Mouse (Mus musculus): ENCODE results near the gene Dbil5. TPM values are rescaled to one million over a fixed set of nuclear protein-coding genes. Genes with fewer than 3 reads are reported as not detected.

Dbil5 gene
- polyA plus RNA-seq, 1 experiment from 2014 or later: 2.3 TPM

DNA sequence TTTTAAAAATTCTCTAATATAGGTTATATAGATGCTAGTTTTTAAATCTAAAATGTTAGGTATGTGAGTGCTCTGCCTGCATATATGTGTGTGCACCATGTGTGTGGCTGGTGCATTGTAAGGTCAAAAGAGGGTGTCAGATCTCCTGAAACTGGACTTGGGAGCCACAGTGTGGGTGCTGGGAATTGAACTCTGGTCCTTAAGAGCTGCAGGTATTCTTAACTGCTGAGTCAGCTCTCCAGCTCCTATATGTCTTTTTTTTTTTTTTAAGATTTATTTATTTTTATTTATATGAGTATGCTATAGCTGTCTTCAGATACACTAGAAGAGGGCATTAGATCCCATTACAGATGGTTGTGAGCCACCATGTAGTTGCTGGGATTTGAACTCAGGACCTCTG, 29.0 kb downstream of the Dbil5 start:
- H3K9me3 ChIP-seq (replicated peaks; ENCODE audit: control insufficient read depth, low read length): no peaks in the 10 kb centered on the region
- H3K36me3 ChIP-seq (ENCODE audit: control insufficient read depth, insufficient read depth, low read length): 0 out of 2 replicates have a peak, but pooled peaks cover 5% of the 10 kb centered on the region
- no peak overlapping the region for H3K4me2 ChIP-seq (ENCODE audit: low read depth, low read length)
- no peak overlapping the region for H3K9ac ChIP-seq (ENCODE audit: low read length)
- H3K27me3 ChIP-seq (ENCODE audit: control insufficient read depth, insufficient read depth, low read length): no peaks in the 10 kb centered on the region
- no peak for ATAC-seq (ENCODE audit: insufficient read depth, low FRiP score)
- no peak overlapping the region for H3K4me3 ChIP-seq (replicated peaks; ENCODE audit: low read length)
- H3K27ac ChIP-seq (ENCODE audit: low read length): no peak overlapping the region
- H3K4me1 ChIP-seq (ENCODE audit: control insufficient read depth, insufficient read depth, low read length): peaks cover 13% of the 10 kb centered on the region

DNA sequence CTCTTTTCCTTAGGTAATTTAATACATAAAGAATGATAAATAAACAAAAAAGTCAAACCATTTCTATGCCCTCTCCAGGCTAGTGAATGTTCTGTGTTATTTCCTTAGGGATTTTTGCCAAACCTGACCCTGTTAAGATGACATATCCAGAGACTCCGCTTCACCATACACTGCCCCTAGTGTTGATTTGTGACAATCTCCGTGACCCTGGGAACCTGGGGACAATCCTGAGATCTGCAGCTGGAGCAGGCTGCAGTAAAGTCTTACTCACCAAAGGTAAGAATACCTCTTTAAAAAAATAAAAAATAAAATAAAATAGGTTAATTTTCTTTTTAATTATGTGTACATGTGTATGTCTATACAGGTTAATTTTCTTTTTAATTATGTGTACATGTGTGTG, 29.8 kb downstream of the Dbil5 start:
- Histone ChIP-seq H3K27me3 (ENCODE audit: control insufficient read depth, insufficient read depth, low read length) (no peaks in the 10 kb centered on the region), H3K9ac (ENCODE audit: low read length) (no peak overlapping the region), H3K36me3 (ENCODE audit: control insufficient read depth, insufficient read depth, low read length) (0 out of 2 replicates have a peak, but pooled peaks cover 5% of the 10 kb centered on the region), H3K9me3 (replicated peaks; ENCODE audit: control insufficient read depth, low read length) (no peaks in the 10 kb centered on the region), H3K4me1 (ENCODE audit: control insufficient read depth, insufficient read depth, low read length) (peaks cover 8% of the 10 kb centered on the region), H3K27ac (ENCODE audit: low read length) (no peak overlapping the region), H3K4me2 (ENCODE audit: low read depth, low read length) (no peak overlapping the region), H3K4me3 (replicated peaks; ENCODE audit: low read length) (no peak overlapping the region)
- 51% methylated on average over 2 of the region's 2 CpGs for WGBS
- ATAC-seq (ENCODE audit: insufficient read depth, low FRiP score): no peak

DNA sequence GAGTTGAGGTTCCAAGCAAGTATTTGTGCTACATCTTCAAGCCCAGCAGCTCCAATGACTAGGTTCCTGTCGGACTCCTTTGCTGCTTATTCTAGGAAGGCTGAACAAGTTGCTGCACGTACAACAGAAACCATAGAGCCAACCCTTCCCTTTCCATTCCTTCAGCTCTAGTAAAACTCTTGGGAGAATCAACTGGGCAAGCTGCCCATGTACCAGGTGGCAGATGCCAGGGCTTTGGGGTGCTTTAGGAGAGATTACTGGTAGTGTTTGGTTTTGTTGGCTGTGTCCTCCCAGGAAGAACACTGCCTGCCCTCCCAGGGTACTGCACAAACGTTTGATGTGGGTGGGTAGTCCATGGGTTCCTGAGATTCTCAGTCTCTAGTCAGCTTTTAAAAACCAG, 34.6 kb downstream of the Dbil5 start:
- Histone ChIP-seq H3K36me3 (ENCODE audit: control insufficient read depth, insufficient read depth, low read length) (no peaks in the 10 kb centered on the region), H3K9ac (ENCODE audit: low read length) (no peak overlapping the region), H3K27me3 (ENCODE audit: control insufficient read depth, insufficient read depth, low read length) (no peaks in the 10 kb centered on the region), H3K9me3 (replicated peaks; ENCODE audit: control insufficient read depth, low read length) (no peaks in the 10 kb centered on the region), H3K27ac (ENCODE audit: low read length) (peak overlapping the region; percentile 71), H3K4me3 (replicated peaks; ENCODE audit: low read length) (no peak overlapping the region), H3K4me1 (ENCODE audit: control insufficient read depth, insufficient read depth, low read length) (peaks cover 9% of the 10 kb centered on the region), H3K4me2 (ENCODE audit: low read depth, low read length) (no peak overlapping the region)
- WGBS: 46% methylated on average over 3 of the region's 3 CpGs
- ATAC-seq (ENCODE audit: insufficient read depth, low FRiP score): no peak

DNA sequence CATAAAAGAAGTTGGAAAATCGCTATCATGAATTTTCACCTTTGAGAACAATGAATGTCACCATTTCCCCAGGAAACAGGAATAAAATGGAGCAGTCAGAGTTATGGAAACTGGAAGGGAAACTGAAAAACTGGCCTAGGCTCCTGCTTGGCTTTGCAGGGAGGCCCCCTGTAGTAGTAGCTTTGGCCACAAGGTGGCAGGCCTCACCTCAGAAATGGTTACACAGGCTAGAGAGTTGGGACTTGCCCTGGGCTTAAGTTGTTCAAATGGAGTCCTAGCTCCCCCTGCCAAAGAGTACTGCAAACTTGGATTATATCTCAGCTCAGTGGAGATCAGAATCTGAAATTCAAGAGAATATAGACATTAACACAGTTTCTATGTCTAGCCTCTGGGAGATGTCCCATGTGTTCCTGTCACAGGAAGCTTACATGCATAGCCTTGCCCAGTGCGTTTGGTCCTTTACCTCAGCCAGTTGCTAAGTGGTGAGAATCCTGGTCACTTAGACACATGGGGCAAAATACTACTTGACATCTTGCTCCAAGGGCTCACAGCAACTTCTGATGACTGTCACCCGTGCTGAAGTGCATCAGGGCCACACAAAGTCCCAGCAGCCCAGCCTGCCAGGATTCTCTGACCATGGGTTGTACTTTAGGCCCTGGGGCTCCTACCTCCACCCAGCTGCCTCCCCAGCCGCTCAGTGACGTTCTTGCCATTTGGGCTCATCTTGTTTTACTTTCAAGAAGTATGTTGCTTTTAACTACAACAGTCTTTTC, 35.9 kb downstream of the Dbil5 start:
- peak overlapping the region; percentile 46 for H3K27ac ChIP-seq (ENCODE audit: low read length)
- WGBS: 44% methylated on average over 5 of the region's 5 CpGs

DNA sequence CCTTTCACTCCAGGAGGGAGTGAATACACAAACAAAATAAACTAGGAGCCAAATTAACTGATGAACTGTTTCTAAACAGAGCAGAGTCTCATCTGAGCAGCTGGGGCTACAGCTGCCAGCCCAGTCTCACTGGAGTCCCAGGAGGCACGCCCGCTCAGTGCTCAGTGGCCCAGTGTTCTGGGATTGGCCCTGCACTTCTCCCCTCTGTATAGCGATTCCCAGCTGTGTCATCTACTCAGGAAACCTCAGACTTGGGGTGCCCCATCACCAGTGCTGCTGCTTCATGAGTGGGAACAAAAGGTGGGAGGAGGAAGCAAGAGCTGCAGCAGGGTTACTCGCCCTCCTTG, 36.5 kb downstream of the Dbil5 start:
- Histone ChIP-seq H3K4me3 (replicated peaks; ENCODE audit: low read length) (no peak overlapping the region), H3K36me3 (ENCODE audit: control insufficient read depth, insufficient read depth, low read length) (no peaks in the 10 kb centered on the region), H3K4me1 (ENCODE audit: control insufficient read depth, insufficient read depth, low read length) (peaks cover 9% of the 10 kb centered on the region), H3K9ac (ENCODE audit: low read length) (peak overlapping the region; percentile 38; the same call in 1 of the 2 replicates), H3K9me3 (replicated peaks; ENCODE audit: control insufficient read depth, low read length) (no peaks in the 10 kb centered on the region), H3K27me3 (ENCODE audit: control insufficient read depth, insufficient read depth, low read length) (no peaks in the 10 kb centered on the region), H3K27ac (ENCODE audit: low read length) (peak overlapping the region; percentile 46), H3K4me2 (ENCODE audit: low read depth, low read length) (no peak overlapping the region)
- 0 out of 2 replicates have a peak, but pooled peaks have one; percentile 15 for ATAC-seq (ENCODE audit: insufficient read depth, low FRiP score)
- WGBS: 77% methylated on average over 4 of the region's 4 CpGs

More for the DNA sequence above, 35.9 kb downstream of the Dbil5 start:
- Histone ChIP-seq H3K4me3 (replicated peaks; ENCODE audit: low read length) (no peak overlapping the region), H3K9ac (ENCODE audit: low read length) (no peak overlapping the region), H3K36me3 (ENCODE audit: control insufficient read depth, insufficient read depth, low read length) (no peaks in the 10 kb centered on the region), H3K9me3 (replicated peaks; ENCODE audit: control insufficient read depth, low read length) (no peaks in the 10 kb centered on the region), H3K4me2 (ENCODE audit: low read depth, low read length) (no peak overlapping the region), H3K27me3 (ENCODE audit: control insufficient read depth, insufficient read depth, low read length) (no peaks in the 10 kb centered on the region), H3K4me1 (ENCODE audit: control insufficient read depth, insufficient read depth, low read length) (peaks cover 9% of the 10 kb centered on the region)
- peak; percentile 79; the same call in 1 of the 2 replicates for ATAC-seq (ENCODE audit: insufficient read depth, low FRiP score)

- Histone ChIP-seq H3K4me1 (ENCODE audit: control insufficient read depth, insufficient read depth, low read length) (peaks cover 9% of the 10 kb centered on the region), H3K36me3 (ENCODE audit: control insufficient read depth, insufficient read depth, low read length) (no peaks in the 10 kb centered on the region), H3K4me2 (ENCODE audit: low read depth, low read length) (no peak overlapping the region), H3K27me3 (ENCODE audit: control insufficient read depth, insufficient read depth, low read length) (no peaks in the 10 kb centered on the region), H3K9me3 (replicated peaks; ENCODE audit: control insufficient read depth, low read length) (no peaks in the 10 kb centered on the region), H3K4me3 (replicated peaks; ENCODE audit: low read length) (no peak overlapping the region), H3K9ac (ENCODE audit: low read length) (no peak overlapping the region), H3K27ac (ENCODE audit: low read length) (peak overlapping the region; percentile 9; the same call in 1 of the 2 replicates)
- 70% methylated on average over 4 of the region's 4 CpGs for WGBS
- no peak for ATAC-seq (ENCODE audit: insufficient read depth, low FRiP score)
Observed at GRCm38 (mm10) chr11:76255431-76256001, 38.1 kb downstream of the Dbil5 start.

DNA sequence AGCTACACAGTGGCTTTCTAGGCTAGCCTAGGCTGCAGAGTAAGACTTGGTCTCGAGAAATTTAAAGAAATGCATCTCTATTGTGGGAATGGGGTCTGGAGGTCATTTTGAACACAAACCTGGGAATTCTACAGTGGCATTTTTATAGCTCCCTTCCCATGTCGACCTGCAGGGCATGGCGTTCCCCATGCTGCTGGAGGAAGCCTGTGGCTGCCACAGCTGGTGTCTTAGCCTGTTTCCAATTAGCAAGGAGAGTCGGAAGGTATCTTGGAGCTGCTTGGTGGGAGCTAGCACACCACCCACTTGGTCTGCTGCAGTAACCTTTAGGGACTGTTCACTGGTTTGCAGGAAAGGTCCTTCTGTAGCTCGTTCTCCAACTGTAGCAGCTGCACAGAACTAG, 38.7 kb downstream of the Dbil5 start:
- Histone ChIP-seq H3K9me3 (replicated peaks; ENCODE audit: control insufficient read depth, low read length) (no peaks in the 10 kb centered on the region), H3K4me3 (replicated peaks; ENCODE audit: low read length) (no peak overlapping the region), H3K4me2 (ENCODE audit: low read depth, low read length) (no peak overlapping the region), H3K4me1 (ENCODE audit: control insufficient read depth, insufficient read depth, low read length) (peaks cover 9% of the 10 kb centered on the region), H3K36me3 (ENCODE audit: control insufficient read depth, insufficient read depth, low read length) (no peaks in the 10 kb centered on the region), H3K27me3 (ENCODE audit: control insufficient read depth, insufficient read depth, low read length) (no peaks in the 10 kb centered on the region), H3K27ac (ENCODE audit: low read length) (no peak overlapping the region), H3K9ac (ENCODE audit: low read length) (no peak overlapping the region)
- no peak for ATAC-seq (ENCODE audit: insufficient read depth, low FRiP score)
- WGBS: 44% methylated on average over 5 of the region's 5 CpGs

GRCm38 (mm10) chr11:76257386-76257785, 40.0 kb downstream of the Dbil5 start:
- Histone ChIP-seq H3K4me3 (replicated peaks; ENCODE audit: low read length) (no peak overlapping the region), H3K27ac (ENCODE audit: low read length) (no peak overlapping the region), H3K4me1 (ENCODE audit: control insufficient read depth, insufficient read depth, low read length) (peaks cover 9% of the 10 kb centered on the region), H3K9me3 (replicated peaks; ENCODE audit: control insufficient read depth, low read length) (no peaks in the 10 kb centered on the region), H3K27me3 (ENCODE audit: control insufficient read depth, insufficient read depth, low read length) (no peaks in the 10 kb centered on the region), H3K9ac (ENCODE audit: low read length) (no peak overlapping the region), H3K4me2 (ENCODE audit: low read depth, low read length) (no peak overlapping the region), H3K36me3 (ENCODE audit: control insufficient read depth, insufficient read depth, low read length) (no peaks in the 10 kb centered on the region)
- ATAC-seq (ENCODE audit: insufficient read depth, low FRiP score): no peak
- WGBS: 78% methylated on average over 4 of the region's 4 CpGs

DNA sequence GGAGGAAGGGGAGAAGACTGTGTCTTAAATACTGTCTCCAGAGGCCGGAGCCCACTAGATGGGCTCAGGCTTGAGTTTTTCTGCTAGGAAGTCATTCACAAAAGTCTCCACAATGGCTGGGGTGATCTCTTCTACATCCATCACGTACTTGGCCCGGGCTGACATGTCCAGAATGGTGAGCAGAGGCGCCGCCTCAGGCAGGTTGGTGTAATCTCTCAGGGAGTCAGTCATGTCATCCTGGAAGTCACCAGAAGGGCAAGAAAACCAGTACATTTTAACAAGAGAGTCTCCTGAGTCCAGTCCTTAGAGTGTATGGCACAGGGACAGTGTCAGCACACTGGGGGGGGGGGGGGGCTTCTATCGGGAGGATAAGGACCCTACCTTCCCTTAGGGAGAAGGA, 41.1 kb downstream of the Dbil5 start:
- 68% methylated on average over 6 of the region's 6 CpGs for WGBS

More for the DNA sequence above, 41.1 kb downstream of the Dbil5 start:
- H3K9ac ChIP-seq (ENCODE audit: low read length): no peak overlapping the region
- no peak overlapping the region for H3K27ac ChIP-seq (ENCODE audit: low read length)
- H3K4me1 ChIP-seq (ENCODE audit: control insufficient read depth, insufficient read depth, low read length): peaks cover 6% of the 10 kb centered on the region
- no peaks in the 10 kb centered on the region for H3K27me3 ChIP-seq (ENCODE audit: control insufficient read depth, insufficient read depth, low read length)
- no peak for ATAC-seq (ENCODE audit: insufficient read depth, low FRiP score)
- no peak overlapping the region for H3K4me2 ChIP-seq (ENCODE audit: low read depth, low read length)
- H3K4me3 ChIP-seq (replicated peaks; ENCODE audit: low read length): no peak overlapping the region
- no peaks in the 10 kb centered on the region for H3K36me3 ChIP-seq (ENCODE audit: control insufficient read depth, insufficient read depth, low read length)
- H3K9me3 ChIP-seq (replicated peaks; ENCODE audit: control insufficient read depth, low read length): no peaks in the 10 kb centered on the region

Measured in stomach, embryonic 16.5 days (tissue).